Comparison of ENCODE assay signal across 17 mouse cellular contexts in the genomic region with DNA sequence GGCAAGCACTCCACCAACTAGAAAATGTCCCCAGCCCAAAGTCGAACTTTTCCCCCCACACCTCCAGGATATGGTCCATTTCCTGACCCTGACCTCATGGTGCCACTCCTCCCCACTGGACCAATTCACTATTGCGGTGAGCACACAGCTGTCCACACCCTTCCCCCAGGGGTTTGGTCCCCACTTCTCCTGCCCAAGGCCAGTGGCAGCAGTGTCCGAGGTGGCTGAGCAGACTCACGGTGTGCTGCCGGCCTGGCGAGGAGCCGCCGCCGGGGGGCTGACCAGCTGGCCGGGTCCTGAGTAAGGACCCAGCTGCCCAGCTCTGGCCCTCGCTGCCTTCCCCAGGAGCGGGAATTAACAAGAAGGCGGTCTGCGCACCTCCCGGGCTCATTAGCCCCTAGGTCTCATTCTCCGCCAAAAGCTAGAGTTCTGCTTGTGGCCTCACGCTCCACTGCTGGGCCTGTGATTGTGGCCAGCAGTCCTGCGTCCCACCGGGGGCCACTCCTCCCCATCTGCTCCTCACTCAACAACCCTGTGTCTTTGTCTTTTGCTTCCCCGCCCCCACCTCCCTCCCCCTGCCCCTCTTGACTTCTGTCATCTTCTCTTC.
A peak's percentile ranks its signal among the peaks of the same experiment; 100 is the strongest.
DNase-seq lines count a peak whose midpoint lies in the region; ATAC-seq and TF ChIP-seq lines count a peak whose summit lies in the region.
"Had no signal": no experiment of that assay in that cellular context is flagged by ENCODE, and none has a peak within 500 bp of the region (broad histone marks: within the 10 kb centered on the region; RNA-seq: fewer than 3 reads in every experiment).

No protein-coding gene starts in this region.

- H3K9me3 ChIP-seq in forebrain, embryonic 12.5 days = no peaks in the 10 kb centered on the region
- H3K9me3 ChIP-seq in forebrain, postnatal 0 days (ENCODE audit: low read length) = no peaks in the 10 kb centered on the region
- H3K9me3 ChIP-seq in E14TG2a.4 (ENCODE audit: low read length) = no peaks in the 10 kb centered on the region
- H3K9me3 ChIP-seq in embryonic facial prominence, embryonic 10.5 days = no peaks in the 10 kb centered on the region
- H3K9me3 ChIP-seq in stomach, postnatal 0 days (ENCODE audit: control insufficient read depth, low read length) = no peaks in the 10 kb centered on the region
- H3K9me3 ChIP-seq: embryonic facial prominence, embryonic 15.5 days; G1E; stomach, embryonic 15.5 days had no signal

- H3K9ac ChIP-seq in forebrain, embryonic 12.5 days = no peak overlapping the region
- H3K9ac ChIP-seq in forebrain, postnatal 0 days = no peak overlapping the region
- no peak overlapping the region for H3K9ac ChIP-seq in stomach, postnatal 0 days (ENCODE audit: low read length)
- H3K9ac ChIP-seq: embryonic facial prominence, embryonic 15.5 days; liver, postnatal 0 days; stomach, embryonic 15.5 days had no signal

- H3K4me1 ChIP-seq in forebrain, embryonic 12.5 days = peaks cover 9% of the 10 kb centered on the region; the same call in 1 of the 2 replicates
- no peaks in the 10 kb centered on the region for H3K4me1 ChIP-seq in forebrain, postnatal 0 days (ENCODE audit: insufficient read depth)
- peaks cover 13% of the 10 kb centered on the region for H3K4me1 ChIP-seq in E14TG2a.4 (replicated peaks; ENCODE audit: low read depth, low read length)
- H3K4me1 ChIP-seq in embryonic facial prominence, embryonic 10.5 days = peaks cover 14% of the 10 kb centered on the region
- H3K4me1 ChIP-seq in stomach, postnatal 0 days (replicated peaks; ENCODE audit: control insufficient read depth, insufficient read depth) = no peaks in the 10 kb centered on the region
- H3K4me1 ChIP-seq: embryonic facial prominence, embryonic 15.5 days; stomach, embryonic 15.5 days had no signal

- no peak for DNase-seq in forebrain, postnatal 0 days
- DNase-seq in embryonic facial prominence, embryonic 10.5 days (ENCODE audit: low spot score) = peak; percentile 19
- peak; percentile 32 for DNase-seq in mesoderm, embryonic 11.5 days (ENCODE audit: low read depth, low spot score)
- no peak for DNase-seq in stomach, postnatal 0 days (ENCODE audit: low spot score)
- no peak for DNase-seq in gastrocnemius, adult 18-20 months (ENCODE audit: low spot score)
- DNase-seq: adrenal gland, adult 8-10 months; B cell, adult 2 months; cerebellum, adult 9-11 months; kidney, postnatal 25 days; liver, postnatal 0 days had no signal

- ATAC-seq in forebrain, embryonic 12.5 days (ENCODE audit: low FRiP score) = peak; percentile 60
- no peak for ATAC-seq in forebrain, postnatal 0 days
- ATAC-seq in megakaryocyte-erythroid progenitor cell, adult 5-6 weeks (replicated peaks; ENCODE audit: low FRiP score, low TSS enrichment, poor library complexity, severe bottlenecking) = no peak
- ATAC-seq in stomach, postnatal 0 days (ENCODE audit: low FRiP score, low TSS enrichment) = no peak; the same call in 1 of the 2 replicates
- ATAC-seq: liver, postnatal 0 days had no signal

- H3K4me3 ChIP-seq in forebrain, embryonic 12.5 days (replicated peaks) = no peak overlapping the region
- H3K4me3 ChIP-seq in forebrain, postnatal 0 days (ENCODE audit: low read depth, low read length) = no peak overlapping the region
- H3K4me3 ChIP-seq in E14TG2a.4 (replicated peaks; ENCODE audit: low read length) = peak overlapping the region; percentile 65
- no peak overlapping the region for H3K4me3 ChIP-seq in embryonic facial prominence, embryonic 10.5 days
- no peak overlapping the region for H3K4me3 ChIP-seq in stomach, postnatal 0 days (ENCODE audit: low read depth, low read length)
- H3K4me3 ChIP-seq: embryonic facial prominence, embryonic 15.5 days; stomach, embryonic 15.5 days had no signal

- TF ChIP-seq EP300 in stomach, postnatal 0 days (optimal IDR thresholded peaks at IDR 0.05) = no peak

- H3K27ac ChIP-seq in forebrain, embryonic 12.5 days = no peak overlapping the region
- H3K27ac ChIP-seq in forebrain, postnatal 0 days (ENCODE audit: low read depth, low read length) = no peak overlapping the region
- H3K27ac ChIP-seq in embryonic facial prominence, embryonic 10.5 days (replicated peaks) = peak overlapping the region; percentile 14; the same call in 1 of the 2 replicates
- H3K27ac ChIP-seq in stomach, postnatal 0 days (replicated peaks) = no peak overlapping the region
- H3K27ac ChIP-seq: embryonic facial prominence, embryonic 15.5 days; macrophage; stomach, embryonic 15.5 days had no signal

- no peaks in the 10 kb centered on the region for H3K36me3 ChIP-seq in forebrain, embryonic 12.5 days (replicated peaks)
- no peaks in the 10 kb centered on the region for H3K36me3 ChIP-seq in forebrain, postnatal 0 days (ENCODE audit: insufficient read depth)
- no peaks in the 10 kb centered on the region for H3K36me3 ChIP-seq in E14TG2a.4 (ENCODE audit: insufficient read depth, low read length)
- H3K36me3 ChIP-seq in embryonic facial prominence, embryonic 10.5 days (replicated peaks) = no peaks in the 10 kb centered on the region
- H3K36me3 ChIP-seq in stomach, postnatal 0 days (ENCODE audit: control insufficient read depth, insufficient read depth, low read length) = no peaks in the 10 kb centered on the region
- H3K36me3 ChIP-seq: embryonic facial prominence, embryonic 15.5 days; G1E; stomach, embryonic 15.5 days had no signal

- peaks cover 46% of the 10 kb centered on the region for H3K27me3 ChIP-seq in forebrain, embryonic 12.5 days
- H3K27me3 ChIP-seq in forebrain, postnatal 0 days (ENCODE audit: insufficient read depth, low read length) = no peaks in the 10 kb centered on the region
- peaks cover 68% of the 10 kb centered on the region for H3K27me3 ChIP-seq in E14TG2a.4 (ENCODE audit: insufficient read depth, low read length)
- H3K27me3 ChIP-seq in embryonic facial prominence, embryonic 10.5 days (replicated peaks; ENCODE audit: low read depth, poor library complexity, severe bottlenecking) = peaks cover 82% of the 10 kb centered on the region
- no peaks in the 10 kb centered on the region; the same call in 1 of the 2 replicates for H3K27me3 ChIP-seq in stomach, postnatal 0 days (ENCODE audit: control insufficient read depth, insufficient read depth, low read length)

- no peak overlapping the region for H3K4me2 ChIP-seq in forebrain, embryonic 12.5 days
- no peak overlapping the region for H3K4me2 ChIP-seq in forebrain, postnatal 0 days (ENCODE audit: low read depth)
- no peak overlapping the region for H3K4me2 ChIP-seq in stomach, postnatal 0 days (replicated peaks; ENCODE audit: low read depth)
- H3K4me2 ChIP-seq: embryonic facial prominence, embryonic 15.5 days; stomach, embryonic 15.5 days had no signal

- TF ChIP-seq CTCF in forebrain, postnatal 0 days (IDR thresholded peaks at IDR 0.05; ENCODE audit: low read depth) = no peak
- TF ChIP-seq CTCF in E14TG2a.4 (conservative IDR thresholded peaks at IDR 0.05; ENCODE audit: low read length) = no peak
- no peak for TF ChIP-seq CTCF in stomach, postnatal 0 days (IDR thresholded peaks at IDR 0.05; ENCODE audit: low read depth)

- 10% methylated on average over 20 of the region's 20 CpGs for WGBS in forebrain, embryonic 12.5 days
- WGBS in forebrain, postnatal 0 days = 13% methylated on average over 20 of the region's 20 CpGs
- WGBS in embryonic facial prominence, embryonic 10.5 days = 11% methylated on average over 20 of the region's 20 CpGs
- WGBS in stomach, postnatal 0 days = 13% methylated on average over 20 of the region's 20 CpGs

Comparison
In these comparisons a context has a peak if more than half of its experiments do, and no peak if none do; other contexts are left out.
1. DNase-seq: peak in embryonic facial prominence, embryonic 10.5 days (single experiment) and mesoderm, embryonic 11.5 days (single experiment); none in forebrain, postnatal 0 days (single experiment), stomach, postnatal 0 days (single experiment) and gastrocnemius, adult 18-20 months (single experiment).